Mouse (Mus musculus) cortical plate, adult 2 months (tissue): Measurements from ENCODE around the gene Sema4f. TPM values are rescaled to one million over a fixed set of nuclear protein-coding genes. Genes with fewer than 3 reads are reported as not detected.

ENCODE experiments used
- H3K27ac ChIP-seq: fragments of 200-500 bp; 2 replicates; pipeline ENCODE4 v1.5.1; 2012; ENCODE audit warnings: low read length, control low read depth, inconsistent platforms; ENCODE audit not compliant: insufficient read depth
- H3K4me1 ChIP-seq: fragments of 200-500 bp; 2 replicates; pipeline ENCODE4 v1.6.1; 2011; ENCODE audit warnings: low read length; ENCODE audit not compliant: control insufficient read depth, insufficient read depth
- H3K4me3 ChIP-seq: fragments of 200-500 bp; 2 replicates; pipeline ENCODE4 v1.5.1; 2011; ENCODE audit warnings: mild to moderate bottlenecking, low read length, control low read depth; ENCODE audit not compliant: insufficient read depth
- CTCF ChIP-seq: fragments of 200-500 bp; IDR thresholded peaks from 2 replicates; pipeline ENCODE4 v1.5.1; 2011; ENCODE audit warnings: mild to moderate bottlenecking, control low read depth, low read length; ENCODE audit not compliant: insufficient read depth; ENCODE audit errors: extremely low read depth
- POLR2A ChIP-seq: fragments of 200-500 bp; IDR thresholded peaks from 2 replicates; pipeline ENCODE4 v1.6.1; 2011; ENCODE audit warnings: mild to moderate bottlenecking, low read length, control low read depth; ENCODE audit not compliant: insufficient read depth; ENCODE audit errors: extremely low read depth
- polyA plus RNA-seq: library from polyadenylated mRNA; depleted of rRNA; stranded (reverse); fragments of >200 nt; gene quantifications from 2 replicates; pipeline ENCODE4 v1.2.3, GENCODE M21; 2012

Gene Sema4f
- polyA plus RNA-seq, 1 experiment = 33.7 TPM

DNA sequence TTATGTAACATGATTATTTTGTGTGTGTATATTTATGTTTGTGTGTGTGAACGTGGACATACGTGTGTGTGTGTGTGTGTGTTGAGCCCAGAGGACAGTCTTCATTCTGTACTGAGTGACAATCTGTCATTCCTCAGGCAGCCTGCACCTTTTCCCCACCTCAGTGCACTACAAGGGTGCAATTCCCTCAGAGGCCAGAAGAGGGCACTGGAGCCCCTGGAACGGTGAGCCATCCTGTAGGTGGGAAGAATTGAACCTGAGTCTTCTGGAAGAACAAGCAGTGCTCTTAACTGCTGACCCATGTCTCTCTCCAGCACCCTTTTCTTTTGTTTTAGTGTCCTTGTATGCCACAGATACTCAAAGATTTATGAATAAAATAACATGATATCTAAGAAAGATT lies 23.7 kb downstream of the Sema4f start:
- no peaks in the 10 kb centered on the region for H3K4me1 ChIP-seq
- TF ChIP-seq CTCF (peak; percentile 61), POLR2A (no peak)
- H3K4me3 ChIP-seq = no peak overlapping the region
- no peak overlapping the region for H3K27ac ChIP-seq

DNA sequence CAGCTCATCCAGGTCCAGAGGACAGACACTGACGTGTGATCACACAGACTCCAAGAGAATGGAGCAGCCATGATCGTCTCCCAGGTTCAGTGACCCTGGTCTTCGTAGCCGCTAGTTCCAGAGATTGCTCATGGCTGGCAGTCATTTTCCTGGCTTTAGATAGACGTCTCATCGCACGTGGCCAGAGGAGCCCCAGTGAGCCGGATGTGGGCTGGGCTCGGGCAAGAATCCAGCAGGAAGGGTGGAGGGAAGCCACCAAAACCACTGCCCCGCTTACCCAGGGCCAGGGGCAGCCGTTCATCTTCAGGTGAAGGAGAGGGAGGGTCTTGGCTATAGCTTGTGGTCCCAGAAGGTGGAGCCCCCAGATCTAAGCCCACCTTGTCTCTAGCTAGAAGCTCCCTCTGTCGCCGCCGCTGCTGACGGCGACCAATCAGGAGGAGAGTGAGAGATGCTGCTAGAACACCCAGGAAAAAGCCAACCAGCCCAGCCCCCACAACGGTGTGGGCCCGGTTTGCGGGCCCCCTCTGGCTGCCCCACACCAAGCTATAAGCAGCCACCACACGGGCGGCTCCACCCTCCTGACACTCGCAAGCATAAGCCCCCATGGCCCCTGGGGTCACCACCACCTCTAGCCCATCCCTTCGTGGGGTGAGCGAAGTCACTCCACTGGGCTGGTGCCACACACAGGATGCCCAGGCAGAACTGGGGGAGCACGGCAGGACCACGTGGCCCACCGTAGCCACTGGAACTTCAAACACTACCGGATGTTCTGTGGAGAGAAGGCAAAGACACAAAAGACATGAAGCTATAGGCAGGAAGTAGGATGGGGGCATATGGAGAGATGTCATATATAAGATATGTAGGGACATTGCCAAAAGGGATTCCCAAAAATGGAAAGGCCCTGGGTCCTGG lies 26.0 kb downstream of the Sema4f start:
- TF ChIP-seq POLR2A = no peak
- TF ChIP-seq CTCF = no peak
- Histone ChIP-seq H3K4me1 (no peaks in the 10 kb centered on the region; the same call in 1 of the 2 replicates), H3K4me3 (no peak overlapping the region), H3K27ac (no peak overlapping the region)

DNA sequence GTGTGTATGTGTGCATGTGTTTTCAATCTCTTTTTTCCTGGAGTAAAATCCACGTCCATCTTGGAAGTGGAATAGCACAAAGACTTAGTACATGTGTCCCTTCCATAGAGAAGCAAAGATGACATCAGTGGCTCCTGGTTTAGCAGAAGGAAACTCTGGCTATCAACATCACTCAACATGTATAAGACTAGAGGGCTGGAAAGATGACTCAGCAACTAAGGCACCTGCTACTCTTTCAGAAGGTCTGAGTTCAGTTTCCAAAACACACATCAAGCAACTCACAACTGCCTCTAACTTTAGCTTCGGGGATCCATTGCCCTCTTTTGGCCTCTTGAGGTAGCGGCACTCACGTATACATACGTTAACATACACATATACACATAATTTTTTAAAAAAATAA lies 28.3 kb downstream of the Sema4f start:
- Histone ChIP-seq H3K27ac (no peak overlapping the region), H3K4me3 (no peak overlapping the region), H3K4me1 (no peaks in the 10 kb centered on the region; the same call in none of the 2 replicates)
- TF ChIP-seq POLR2A = no peak
- no peak for TF ChIP-seq CTCF

DNA sequence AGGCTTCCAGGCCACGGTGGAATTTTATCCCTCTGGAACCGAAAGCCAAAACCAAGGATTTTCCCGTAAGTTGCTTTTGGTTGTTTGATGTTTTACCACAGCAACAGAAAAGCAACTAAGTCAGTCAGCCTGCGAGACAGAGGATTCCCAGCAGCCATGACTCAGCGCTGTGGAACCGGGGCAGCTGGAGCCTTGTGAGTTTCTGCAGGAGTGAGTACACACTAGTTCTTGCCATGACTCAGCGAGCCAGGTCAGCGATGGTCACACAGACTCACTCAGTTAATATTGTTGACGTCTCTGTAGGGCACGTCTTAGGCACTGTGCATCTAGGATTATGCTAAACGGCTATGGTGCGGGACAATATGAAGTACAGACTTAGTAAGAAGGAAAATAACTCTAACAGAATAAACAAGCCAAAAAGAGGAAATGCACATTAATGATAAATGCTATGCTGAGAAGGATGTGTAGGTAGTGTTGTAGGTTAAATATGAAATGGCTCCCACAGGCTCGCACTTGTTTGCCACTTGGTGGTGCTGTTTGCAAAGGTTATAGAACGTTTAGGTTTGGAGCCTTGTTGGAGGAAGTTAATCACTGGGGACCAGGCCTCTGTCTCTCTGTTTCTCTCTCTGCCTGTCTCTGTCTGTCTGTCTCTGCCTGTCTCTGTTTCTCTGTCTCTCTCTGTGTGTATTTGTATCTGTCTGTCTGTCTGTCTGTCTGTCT lies 30.3 kb downstream of the Sema4f start:
- no peak overlapping the region for H3K27ac ChIP-seq
- H3K4me3 ChIP-seq = no peak overlapping the region
- TF ChIP-seq CTCF = peak; percentile 60
- TF ChIP-seq POLR2A = no peak
- no peaks in the 10 kb centered on the region; the same call in none of the 2 replicates for H3K4me1 ChIP-seq

DNA sequence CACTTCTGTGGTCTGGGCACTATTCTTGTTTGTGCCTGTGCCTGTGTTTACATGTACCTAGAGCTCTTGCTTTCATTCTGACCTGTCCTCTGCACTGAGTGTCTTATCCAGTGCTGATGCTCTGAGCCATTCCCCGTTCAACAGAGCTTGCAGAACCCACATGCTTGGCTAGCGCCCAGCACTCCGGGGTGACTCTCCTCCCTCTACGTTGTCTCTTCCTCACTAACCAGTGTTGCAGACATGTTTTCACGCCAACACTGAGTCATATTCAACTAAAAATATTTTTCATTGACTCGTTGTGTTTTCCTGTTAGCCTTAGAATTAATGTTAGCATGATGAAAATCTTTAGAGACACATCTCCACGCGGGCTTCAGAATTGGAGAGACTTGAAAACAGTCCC lies 31.5 kb downstream of the Sema4f start:
- TF ChIP-seq CTCF (no peak), POLR2A (no peak)
- H3K4me1 ChIP-seq = no peaks in the 10 kb centered on the region; the same call in none of the 2 replicates
- H3K4me3 ChIP-seq = no peak overlapping the region
- H3K27ac ChIP-seq = no peak overlapping the region

DNA sequence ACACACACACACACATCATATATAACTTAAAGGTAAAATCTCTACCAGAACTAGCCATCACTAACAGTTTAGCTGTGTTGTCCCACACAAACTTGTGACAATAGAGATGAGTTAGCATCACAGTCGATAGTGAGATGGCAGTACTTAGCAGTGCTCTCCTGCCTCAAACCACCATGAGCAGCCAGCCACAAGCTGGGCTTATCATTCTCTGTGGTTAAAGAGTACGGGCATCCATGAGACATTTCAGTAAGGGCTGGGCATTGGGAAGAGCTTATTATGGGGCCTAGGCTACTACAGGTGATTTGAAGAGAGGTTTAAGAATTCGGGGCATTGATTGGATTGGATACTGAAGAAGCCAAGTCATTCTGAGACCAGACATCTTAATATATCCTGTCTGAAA lies 32.6 kb downstream of the Sema4f start:
- no peaks in the 10 kb centered on the region; the same call in none of the 2 replicates for H3K4me1 ChIP-seq
- no peak overlapping the region for H3K27ac ChIP-seq
- no peak overlapping the region for H3K4me3 ChIP-seq
- TF ChIP-seq POLR2A = no peak
- TF ChIP-seq CTCF = no peak

DNA sequence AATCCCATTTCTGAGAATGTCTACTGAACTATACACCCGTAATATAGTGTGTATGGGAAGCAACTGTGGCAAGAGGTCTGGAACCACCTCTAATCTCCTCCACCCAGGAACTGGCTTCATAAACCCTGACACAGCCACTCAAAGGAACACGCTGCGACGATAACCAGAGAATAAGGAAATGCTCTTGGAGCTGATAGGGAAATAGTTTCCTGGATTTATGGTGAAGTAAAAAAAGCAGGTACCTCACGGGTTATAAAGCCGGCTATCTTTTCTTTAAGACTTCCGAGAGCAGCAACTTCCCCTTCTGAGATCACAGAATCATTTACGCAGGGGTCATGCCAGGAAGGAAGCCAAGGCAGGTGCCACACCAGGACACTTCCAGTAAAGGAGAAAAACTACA lies 37.0 kb downstream of the Sema4f start:
- Histone ChIP-seq H3K4me3 (no peak overlapping the region), H3K27ac (no peak overlapping the region), H3K4me1 (no peaks in the 10 kb centered on the region)
- TF ChIP-seq CTCF = no peak
- TF ChIP-seq POLR2A = no peak

DNA sequence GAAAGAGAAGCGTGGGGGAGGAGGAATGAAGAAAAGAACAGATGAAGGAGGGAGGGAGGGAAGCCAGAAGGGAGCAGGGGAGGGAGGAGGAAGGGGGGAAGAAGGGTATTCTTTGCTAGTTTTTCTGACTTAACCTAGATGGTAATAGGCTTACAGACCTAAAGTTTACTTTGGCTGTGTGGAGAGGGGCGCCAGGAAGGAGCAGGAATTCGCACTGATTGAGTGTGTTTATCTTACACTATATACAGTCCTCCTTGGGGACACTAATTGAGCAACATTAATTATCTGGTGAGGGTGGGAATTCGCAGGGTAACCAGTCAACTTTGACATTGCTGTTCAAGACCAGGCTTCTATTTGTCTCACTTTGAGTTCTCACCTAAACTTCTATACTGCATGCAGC lies 40.8 kb downstream of the Sema4f start:
- no peak for TF ChIP-seq CTCF
- no peak overlapping the region for H3K4me3 ChIP-seq

DNA sequence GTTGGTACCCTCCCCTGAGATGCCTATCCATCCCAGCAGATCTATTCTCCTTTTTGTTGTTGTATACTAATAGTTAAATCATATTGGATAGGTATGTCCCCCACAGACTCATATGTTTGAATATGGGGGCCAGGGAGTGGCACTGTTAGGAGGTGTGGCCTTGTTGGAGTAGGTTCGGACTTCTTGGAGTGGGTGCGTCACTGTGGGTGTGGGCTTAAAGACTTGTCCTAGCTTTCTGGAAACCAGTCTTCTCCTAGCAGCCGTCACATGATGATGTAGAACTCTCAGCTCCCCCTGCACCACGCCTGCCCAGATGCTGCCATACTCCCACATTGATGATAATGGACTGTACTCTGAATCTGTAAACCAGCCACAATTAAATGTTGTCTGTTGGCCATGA lies 41.3 kb downstream of the Sema4f start:
- no peak overlapping the region for H3K27ac ChIP-seq
- no peak overlapping the region for H3K4me3 ChIP-seq
- H3K4me1 ChIP-seq = no peaks in the 10 kb centered on the region
- TF ChIP-seq CTCF (no peak), POLR2A (no peak)

More for the DNA sequence above, 40.8 kb downstream of the Sema4f start:
- Histone ChIP-seq H3K27ac (no peak overlapping the region), H3K4me1 (no peaks in the 10 kb centered on the region)

DNA sequence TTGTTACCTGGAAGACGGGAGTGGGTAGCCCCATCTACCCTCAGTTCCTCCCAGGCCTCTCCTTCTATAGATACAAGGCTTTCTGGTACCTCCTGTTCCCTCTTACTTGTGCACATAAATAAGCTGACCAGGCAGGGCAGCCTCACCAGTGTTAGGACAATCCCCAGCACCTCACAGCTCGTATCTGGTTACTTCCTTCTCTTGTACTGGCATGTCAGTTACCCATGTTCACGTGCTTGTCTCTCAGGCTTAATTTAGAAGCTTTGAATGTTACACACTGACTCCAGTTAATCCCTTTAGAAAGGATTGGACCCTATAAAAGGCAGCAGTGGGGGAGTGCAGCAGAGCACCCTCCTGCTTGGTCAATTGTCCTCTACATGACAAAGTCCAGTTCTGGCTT lies 42.3 kb downstream of the Sema4f start:
- TF ChIP-seq CTCF = no peak
- no peak for TF ChIP-seq POLR2A
- no peak overlapping the region for H3K4me3 ChIP-seq
- no peaks in the 10 kb centered on the region for H3K4me1 ChIP-seq
- H3K27ac ChIP-seq = no peak overlapping the region
